Mouse (Mus musculus) kidney, adult 9 months (tissue): Measurements from ENCODE around the gene Gpr89.

Experiments used
- DNase-seq: peaks from one replicate; pipeline ENCODE4 v3.0.0; 2022

The Gpr89 gene

GRCm38 (mm10) chr3:96904851-96905541 lies at the start of gene Gpr89:
Gpr89 (minus strand) TSS chr3:96905346.
- peak; percentile 96 for DNase-seq

- peak; percentile 7 for DNase-seq
Measured at GRCm38 (mm10) chr3:96953489-96954233, 48.5 kb upstream of the Gpr89 start.

DNA sequence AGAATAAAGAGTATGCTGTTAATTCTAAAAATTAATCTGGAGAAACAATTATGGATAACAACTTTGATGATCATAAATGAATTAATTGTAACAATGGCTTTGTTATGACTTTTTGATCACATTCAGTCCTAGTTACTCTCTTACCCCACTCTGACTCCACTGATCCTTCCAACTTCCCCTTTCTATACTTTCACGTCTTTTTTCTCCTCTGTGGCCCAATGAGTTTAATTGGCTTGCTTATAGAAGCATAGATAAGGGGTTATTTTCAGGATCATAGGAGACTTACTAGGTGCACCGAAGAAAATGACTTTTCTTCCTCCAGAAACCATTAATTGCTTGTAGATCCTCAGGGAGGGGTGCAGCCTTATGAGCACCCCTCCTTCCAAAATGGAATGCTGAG lies 37.6 kb upstream of the Gpr89 start:
- no peak for DNase-seq

DNA sequence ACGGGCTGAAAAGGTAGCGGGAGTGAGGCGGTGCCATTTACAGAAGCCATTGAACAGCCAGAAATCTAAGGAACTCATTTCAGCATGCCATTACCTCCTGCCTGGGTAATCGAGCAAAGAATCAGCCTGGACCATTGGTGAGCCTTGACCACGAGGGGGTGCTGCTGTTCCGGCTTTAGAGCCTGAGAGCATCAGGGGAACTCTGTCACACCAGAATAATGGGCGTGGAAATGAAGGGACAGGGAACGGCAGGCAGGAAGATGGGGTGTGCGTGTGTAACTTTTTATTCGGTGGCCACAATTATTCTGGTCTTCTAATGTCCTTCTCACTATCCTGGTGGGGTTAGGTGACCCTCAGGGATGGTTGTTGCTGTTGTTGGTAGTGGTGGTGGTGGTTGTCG lies 33.6 kb upstream of the Gpr89 start:
- peak; percentile 83 for DNase-seq

DNA sequence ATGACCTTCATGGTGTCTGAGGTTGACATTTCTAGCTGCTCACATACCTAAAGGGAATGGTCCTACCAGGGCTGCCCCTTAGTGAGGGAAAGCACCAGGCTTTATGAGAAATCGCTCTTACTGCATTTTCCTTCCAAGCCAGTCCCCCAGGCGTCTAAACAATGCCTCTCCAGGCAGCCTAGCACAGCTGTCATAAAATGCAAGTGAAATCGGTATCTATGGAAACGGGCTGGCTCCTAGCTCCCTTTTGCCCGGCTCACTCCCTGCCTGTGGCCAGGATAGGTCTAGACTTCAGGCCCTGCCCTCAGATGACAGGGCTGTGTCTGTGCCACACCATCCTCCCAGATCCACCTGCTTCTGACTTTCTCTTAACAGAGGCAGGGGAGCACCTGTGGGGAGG lies 32.5 kb upstream of the Gpr89 start:
- no peak for DNase-seq

DNA sequence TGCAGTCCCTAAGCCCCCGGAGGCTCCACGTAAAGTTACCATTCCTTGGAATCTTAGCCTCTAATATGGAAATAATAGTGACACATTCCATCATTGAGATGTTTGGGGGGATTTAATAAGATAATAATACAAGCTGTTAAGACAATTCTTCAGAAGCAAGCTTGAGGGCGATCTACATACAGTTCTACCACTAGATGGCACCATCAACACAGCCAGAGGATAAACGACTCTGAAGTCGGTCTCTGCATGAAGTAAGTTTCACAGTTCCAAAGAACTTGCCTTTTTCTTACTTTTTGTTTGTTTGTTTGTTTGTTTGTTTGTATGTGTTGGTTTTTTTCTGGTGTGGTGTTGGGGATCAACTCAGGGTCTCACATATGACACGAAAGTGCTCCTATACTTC lies 31.1 kb upstream of the Gpr89 start:
- DNase-seq, result peak; percentile 45

GRCm38 (mm10) chr3:96931261-96931681 lies 26.1 kb upstream of the Gpr89 start:
- DNase-seq, result no peak

DNA sequence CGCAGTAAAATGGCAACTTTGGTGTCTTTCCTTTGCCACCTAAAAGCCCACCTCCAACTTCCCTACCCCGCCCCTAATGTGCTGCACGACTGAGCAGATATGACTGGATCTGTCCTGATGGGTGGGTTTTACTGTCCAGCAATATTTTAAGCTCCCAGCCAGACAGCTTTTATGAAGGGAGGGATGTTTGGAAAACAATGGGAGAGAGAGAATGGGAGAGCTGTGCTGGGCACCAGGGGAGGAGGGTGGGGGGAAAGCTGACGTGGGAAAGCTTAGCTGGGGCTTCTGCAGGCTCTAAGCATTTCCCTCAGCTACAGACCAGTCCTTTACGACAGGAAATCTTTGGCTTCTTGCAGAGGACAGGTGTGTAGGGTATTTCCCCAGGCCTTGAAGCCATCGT lies 20.8 kb upstream of the Gpr89 start, which contains the start of gene Gja8:
Gja8 (minus strand) TSS at position 101 of the 400 bp plus-strand sequence.
- no peak for DNase-seq

DNA sequence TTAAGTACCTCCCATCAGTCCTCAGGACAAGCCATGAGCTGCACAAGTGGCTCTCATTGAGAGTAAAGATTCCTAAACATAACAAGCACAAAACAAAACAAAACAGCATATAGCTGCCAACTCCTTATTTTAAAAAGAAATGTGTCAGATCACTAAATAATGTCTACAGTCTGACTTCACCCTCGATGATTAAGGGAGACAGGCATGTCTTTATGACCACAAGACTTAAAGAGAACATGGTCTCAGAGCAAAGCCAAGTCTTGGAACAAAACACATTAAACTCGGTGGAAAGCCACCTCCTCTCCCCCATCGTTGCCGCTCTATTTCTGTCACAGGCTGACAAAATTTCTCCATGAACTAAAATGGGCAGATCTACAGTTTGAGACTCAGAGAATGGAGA lies 19.5 kb upstream of the Gpr89 start:
- no peak for DNase-seq

GRCm38 (mm10) chr3:96920991-96921390 lies 15.8 kb upstream of the Gpr89 start:
- DNase-seq, result no peak

DNA sequence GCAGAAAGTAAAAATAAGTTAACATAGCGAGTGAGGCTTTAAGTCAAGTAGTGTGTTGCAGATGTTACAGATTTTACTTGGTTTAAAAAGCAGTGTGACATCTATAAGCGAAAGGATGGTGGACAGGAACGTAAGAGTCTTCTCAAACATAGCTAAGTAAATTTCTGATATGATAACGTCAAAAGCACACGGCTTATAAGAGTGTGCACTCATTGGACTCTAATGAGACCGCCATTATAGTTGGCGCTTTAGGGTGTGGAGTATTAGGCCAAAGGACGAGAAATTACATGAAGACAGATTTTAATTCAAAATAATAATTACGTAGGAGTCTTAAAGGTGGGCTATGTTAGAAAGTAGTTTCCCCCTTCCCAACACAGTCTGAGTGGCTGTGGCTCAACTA lies 446 bp upstream of the Gpr89 start:
- DNase-seq, result no peak

DNA sequence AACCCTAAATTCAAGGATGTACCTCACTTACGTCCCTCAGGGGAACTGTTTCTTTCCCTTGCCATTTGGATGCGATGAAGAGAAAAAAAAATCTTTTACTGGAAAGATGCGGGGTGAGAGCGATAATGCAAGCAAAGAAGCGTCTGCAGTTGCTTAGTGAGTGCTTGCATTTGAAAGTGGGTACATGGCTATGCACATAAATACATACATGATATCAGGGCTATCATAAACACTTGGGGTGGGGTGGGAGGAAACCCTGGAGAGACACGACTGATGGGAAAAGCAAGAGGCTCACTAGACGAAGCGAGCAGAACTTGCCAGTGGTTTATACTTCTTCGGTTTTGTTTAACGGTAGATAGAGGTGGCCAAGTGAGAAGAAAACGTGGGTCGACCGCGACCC lies 753 bp downstream of the Gpr89 start, which contains the start of gene Gja5:
Gja5 (plus strand) TSS at position 301 of the 400 bp plus-strand sequence.
- no peak for DNase-seq

GRCm38 (mm10) chr3:96902336-96902999 lies 2.7 kb downstream of the Gpr89 start:
- DNase-seq, result peak; percentile 29

DNA sequence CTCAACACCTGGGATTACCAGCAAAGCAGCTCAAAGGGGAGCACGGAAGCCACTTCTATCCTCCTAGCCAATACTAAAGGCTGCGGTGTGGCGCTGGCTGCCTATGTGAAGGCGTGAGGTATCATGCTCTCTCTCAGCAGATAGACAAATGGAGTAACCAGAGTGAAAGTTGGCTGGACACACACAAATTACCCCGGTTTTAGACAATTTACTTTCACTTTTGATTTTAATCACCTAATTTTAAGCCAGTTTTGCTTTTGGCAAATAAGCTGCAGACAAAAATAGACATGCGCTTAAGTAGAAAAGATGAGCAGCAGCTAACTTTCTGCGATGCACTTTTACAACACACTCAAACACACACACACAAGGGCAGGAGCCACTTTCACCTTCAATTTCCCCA lies 21.5 kb downstream of the Gpr89 start:
- no peak for DNase-seq

GRCm38 (mm10) chr3:96882061-96882849 lies 22.9 kb downstream of the Gpr89 start:
- no peak for DNase-seq

GRCm38 (mm10) chr3:96881557-96881956 lies 23.6 kb downstream of the Gpr89 start:
- no peak for DNase-seq

DNA sequence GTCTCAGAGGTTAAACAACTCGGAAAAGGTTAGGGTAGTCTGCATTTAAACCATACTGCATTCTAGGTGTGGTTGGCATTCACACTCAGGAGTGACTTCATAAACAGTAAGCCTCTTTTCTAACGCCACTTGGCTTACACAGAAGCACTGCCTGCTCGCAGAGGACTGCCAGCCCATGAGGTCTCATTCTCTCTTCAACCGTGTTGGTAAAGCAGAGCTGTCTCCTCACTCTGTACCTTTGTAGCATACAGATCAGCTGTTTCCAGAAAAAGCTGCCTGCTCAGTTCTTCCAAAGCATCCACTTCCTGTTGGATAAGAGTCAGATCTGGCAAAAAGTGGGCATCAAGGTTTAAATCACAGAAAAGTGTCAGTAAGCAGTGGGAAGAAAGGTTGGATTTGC lies 24.8 kb downstream of the Gpr89 start:
- no peak for DNase-seq

- DNase-seq, result peak; percentile 45
Measured at GRCm38 (mm10) chr3:96879536-96879935, 25.6 kb downstream of the Gpr89 start.

DNA sequence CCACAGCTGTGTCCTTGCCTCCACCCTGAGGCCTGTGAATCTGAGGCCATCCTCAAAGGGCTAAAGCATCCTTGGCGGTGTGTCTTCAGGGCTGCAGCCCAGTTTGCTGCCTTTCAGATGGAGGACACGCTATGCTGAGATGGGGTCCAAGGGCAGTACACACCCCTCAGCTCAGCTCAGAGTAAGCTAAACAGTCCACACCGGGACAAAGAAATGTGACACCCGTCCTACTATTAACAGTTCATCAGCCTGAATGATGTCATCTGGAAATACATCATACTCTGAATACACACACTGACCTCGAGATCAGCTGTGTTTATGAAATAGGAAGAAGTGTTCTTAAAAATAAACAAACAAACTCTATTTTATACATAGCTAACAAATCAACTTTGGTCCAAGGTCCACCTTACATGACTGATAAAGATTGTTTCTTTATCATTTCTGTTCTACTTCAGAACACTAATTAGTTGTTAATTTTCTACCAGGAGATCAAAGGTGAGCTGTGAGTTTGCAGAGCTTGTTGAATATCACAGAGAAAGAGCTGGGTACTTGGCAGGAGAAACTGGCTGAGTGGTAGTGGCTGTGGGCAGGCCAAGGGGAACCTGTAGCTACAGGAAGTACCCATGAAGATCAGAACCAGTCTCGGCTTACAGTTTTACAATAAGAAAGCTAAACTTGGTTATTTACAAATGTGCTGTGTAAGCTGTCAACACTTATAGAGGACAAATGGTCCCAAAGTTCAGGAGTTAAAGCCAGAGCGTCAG lies 30.2 kb downstream of the Gpr89 start:
- DNase-seq, result peak; percentile 82

- no peak for DNase-seq
Measured at GRCm38 (mm10) chr3:96872501-96872900, 32.6 kb downstream of the Gpr89 start.

DNA sequence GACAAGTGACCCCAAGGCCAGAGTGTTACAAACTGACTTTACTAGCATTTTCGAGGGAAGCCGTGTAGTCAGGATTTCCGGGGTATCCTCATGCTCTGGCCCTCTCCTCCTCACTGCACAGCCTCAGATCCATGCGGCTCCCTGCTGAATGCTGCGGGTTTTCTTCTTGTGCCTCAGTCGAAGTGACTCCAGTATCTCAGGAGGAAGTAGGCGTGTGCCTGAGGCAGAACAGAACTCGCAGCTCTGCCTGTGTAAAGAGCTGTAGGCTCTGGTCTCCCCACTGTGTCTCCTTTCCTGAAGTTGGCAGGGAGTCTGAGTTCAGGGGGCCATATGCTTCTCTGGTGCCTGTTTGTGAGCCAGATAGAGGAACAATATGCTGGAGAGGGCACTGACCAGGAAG lies 34.1 kb downstream of the Gpr89 start:
- DNase-seq, result no peak

DNA sequence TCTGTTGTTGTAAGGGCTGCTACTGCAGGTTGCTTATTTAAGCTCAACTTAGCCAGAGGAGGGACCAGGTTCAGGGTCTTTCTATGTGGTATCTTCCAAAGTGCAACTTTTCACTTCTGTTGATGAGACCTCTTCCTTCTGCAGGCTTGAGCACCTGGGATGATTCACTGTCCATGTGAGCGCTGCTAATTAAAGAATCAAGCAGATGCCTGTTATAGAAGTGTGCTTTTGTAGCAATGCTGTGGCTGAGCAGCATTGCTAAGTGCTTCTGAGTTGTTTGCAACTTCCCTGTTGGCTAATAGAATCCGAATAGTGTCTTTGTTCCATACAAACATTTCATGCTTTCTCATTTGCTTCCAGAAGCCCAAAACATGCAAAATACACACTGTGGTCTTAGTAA lies 34.9 kb downstream of the Gpr89 start:
- DNase-seq, result no peak
